Mouse (Mus musculus): ENCODE measurements around the gene Rbm39.
"Not testable (repeated sequence)": the region's sequence is repeated elsewhere in the genome, so short reads cannot be mapped to it uniquely, and the experiment has no call there.

Rbm39 gene

DNA sequence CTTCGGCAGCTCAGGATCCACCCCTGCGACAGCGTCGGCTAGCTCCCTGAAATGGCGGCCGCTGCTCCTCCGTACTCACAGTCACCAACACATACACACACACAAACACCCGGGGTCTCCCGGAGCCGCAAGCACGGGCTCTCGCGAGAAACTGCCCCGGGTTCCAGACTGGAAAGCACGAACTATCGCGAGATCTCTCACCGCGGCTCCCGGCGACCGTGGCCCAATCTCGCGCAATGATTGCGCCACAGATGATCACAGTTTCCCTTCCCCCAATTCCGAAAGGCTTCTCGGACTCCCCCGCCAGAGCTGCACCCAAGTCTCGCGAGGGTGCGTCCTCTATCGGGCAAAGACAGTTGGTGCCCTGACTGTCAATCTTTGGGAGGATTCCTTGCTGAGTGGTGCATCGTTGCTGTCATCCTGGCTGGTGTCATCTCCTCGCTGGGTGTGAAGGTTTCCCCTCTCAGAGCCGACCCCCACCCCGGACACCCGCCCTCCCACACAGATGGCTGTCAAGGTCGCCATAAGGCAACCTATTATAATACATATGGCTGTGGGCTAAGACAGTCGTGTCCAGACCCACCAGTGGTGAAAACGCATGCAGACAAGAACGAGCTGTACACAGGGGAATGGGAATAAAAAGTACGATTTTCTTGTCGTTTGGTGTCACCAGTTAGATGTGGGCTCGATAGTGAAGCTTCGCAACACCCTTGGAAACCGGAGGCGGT lies at the start of gene Rbm39:
Gene Rbm39, minus strand, starts transcription at position 145 of the 728 bp plus-strand sequence.
- DNase-seq (ENCODE audit: low spot score in 2 of 2): peak; percentile 100

DNA sequence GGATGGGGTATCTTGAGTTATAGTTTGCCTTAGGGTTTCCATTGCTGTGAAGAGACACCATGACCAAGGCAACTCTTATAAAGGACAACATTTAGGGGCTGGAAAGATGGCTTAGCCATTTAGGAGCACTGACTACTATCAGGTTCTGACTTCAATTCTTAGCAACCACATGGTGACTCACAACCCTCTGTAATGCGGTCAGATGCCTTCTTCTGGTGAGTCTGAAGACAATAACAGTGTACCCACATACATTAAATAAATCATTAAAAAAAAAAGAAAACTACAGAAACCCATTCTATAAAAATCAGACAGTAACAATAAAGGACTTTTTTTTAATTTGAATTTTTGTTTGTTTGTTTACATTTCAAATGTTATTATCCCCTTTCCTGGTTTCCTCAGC lies 49.1 kb upstream of the Rbm39 start:
- DNase-seq (ENCODE audit: low spot score in 2 of 2): no peak

DNA sequence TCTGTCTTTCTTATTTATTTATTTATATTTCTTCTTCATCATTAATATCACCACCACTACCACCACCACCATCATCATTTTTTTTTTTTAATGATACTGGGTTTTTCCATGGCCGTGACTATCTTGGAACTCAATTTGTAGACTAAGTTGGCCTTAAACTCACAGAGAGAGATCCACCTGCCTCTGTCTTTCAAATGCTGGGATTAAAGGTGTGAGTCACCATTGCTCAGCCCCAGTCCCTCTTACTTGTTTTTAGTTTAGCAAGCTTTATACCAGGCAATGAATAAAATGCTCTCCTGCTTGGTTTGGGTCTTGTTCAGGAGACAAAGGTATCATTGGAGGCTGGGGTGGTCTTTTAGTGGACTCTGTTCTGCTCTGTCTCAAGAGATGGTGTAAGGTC lies 47.7 kb upstream of the Rbm39 start:
- DNase-seq (ENCODE audit: low spot score in 2 of 2): no peak

DNA sequence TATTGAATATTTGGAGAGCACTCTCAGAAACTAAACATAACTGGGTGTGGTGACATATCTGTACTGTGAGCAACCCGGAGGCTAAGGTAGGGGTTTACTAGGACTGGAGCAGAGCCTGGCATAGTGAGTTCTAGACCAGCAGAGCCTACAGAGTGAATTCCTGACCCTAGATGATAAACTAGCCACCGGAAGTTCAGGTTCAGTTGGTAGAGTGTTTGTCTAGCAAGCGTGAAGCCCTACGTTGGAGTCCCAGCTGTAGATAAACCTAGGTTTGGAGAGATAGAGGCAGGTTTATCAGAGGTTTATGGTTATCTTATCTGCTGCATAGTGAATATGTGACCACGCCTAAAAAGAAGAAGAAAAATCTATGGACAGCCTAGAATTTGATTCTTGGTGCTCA lies 44.0 kb upstream of the Rbm39 start:
- no peak for DNase-seq (ENCODE audit: low spot score in 2 of 2)

DNA sequence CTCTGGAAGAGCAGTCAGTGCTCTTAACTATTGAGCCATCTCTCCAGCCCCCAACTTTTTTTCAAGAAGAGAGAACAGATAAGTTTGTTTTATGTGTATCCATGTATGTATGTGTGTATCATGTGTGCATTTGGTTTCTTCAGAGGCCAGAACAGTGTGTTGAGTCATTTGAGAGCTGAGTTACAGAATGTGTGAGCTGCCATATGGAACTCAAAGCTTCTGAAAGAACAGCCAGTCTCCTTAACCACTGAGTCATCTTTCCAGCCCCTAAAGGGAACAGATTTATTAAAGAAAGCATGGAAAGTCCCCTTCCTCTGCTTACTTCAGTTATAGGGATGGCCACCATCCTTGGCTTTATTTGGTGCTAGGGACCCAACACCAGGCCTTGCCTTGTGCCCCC lies 42.1 kb upstream of the Rbm39 start:
- no peak for DNase-seq (ENCODE audit: low spot score in 2 of 2)

DNA sequence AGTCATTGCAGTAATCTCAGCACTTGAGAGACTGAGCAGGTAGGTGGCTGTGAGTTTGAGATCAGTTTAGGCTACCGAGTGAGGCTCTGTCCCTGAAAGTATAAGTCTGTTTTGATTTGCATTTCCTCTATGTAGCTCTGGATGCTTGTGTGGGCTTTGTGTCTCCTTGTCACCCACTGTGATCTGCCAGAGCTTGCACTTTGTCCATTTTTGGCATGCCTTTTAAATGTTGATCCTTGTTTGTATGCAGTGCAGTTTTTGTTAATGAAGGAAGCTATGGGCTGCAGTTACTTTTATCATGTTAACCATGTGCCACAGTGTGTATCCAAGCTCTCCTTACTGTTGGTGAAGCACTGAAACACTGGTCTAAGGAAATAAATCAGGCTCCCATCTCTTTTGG lies 37.7 kb upstream of the Rbm39 start:
- no peak for DNase-seq (ENCODE audit: low spot score in 2 of 2)

- DNase-seq (ENCODE audit: low spot score in 2 of 2): no peak
These were observed 23.9 kb upstream of the Rbm39 start for GRCm38 (mm10) chr2:156203917-156204316.

GRCm38 (mm10) chr2:156202848-156203437 lies 22.9 kb upstream of the Rbm39 start:
- DNase-seq (ENCODE audit: low spot score in 2 of 2): peak; percentile 34 to 48

GRCm38 (mm10) chr2:156201486-156201885 lies 21.4 kb upstream of the Rbm39 start:
- DNase-seq (ENCODE audit: low spot score in 2 of 2): no peak

- DNase-seq (ENCODE audit: low spot score in 2 of 2): no peak
These were observed 19.9 kb upstream of the Rbm39 start for GRCm38 (mm10) chr2:156199944-156200343.

GRCm38 (mm10) chr2:156197129-156197911 lies 17.3 kb upstream of the Rbm39 start:
- no peak for DNase-seq (ENCODE audit: low spot score in 2 of 2)

- peak; percentile 95 to 98 for DNase-seq (ENCODE audit: low spot score in 2 of 2)
These were observed 16.5 kb upstream of the Rbm39 start, which contains the start of gene Phf20 for GRCm38 (mm10) chr2:156196302-156197128. Gene Phf20 (plus strand): TSS chr2:156196466.

DNA sequence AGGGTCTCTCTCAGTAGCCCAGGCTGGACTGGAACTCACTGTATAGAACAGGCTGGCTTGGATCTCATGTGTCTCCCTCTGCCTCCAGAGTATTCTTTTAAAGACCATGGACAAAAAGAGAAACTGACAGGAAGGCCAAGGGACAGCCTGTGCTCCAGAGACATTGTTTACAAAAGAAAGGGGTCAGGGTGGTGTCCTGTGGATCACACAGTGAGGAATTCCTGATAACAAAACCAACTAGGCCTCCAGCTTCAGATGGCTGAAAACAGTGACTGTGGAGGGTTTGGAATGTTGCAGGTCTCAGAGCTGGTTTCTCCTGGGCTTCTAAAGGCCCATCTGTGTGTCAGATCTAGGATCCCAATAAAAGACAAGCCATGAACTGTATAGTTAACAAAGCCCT lies 14.5 kb upstream of the Rbm39 start:
- no peak for DNase-seq (ENCODE audit: low spot score in 2 of 2)

DNA sequence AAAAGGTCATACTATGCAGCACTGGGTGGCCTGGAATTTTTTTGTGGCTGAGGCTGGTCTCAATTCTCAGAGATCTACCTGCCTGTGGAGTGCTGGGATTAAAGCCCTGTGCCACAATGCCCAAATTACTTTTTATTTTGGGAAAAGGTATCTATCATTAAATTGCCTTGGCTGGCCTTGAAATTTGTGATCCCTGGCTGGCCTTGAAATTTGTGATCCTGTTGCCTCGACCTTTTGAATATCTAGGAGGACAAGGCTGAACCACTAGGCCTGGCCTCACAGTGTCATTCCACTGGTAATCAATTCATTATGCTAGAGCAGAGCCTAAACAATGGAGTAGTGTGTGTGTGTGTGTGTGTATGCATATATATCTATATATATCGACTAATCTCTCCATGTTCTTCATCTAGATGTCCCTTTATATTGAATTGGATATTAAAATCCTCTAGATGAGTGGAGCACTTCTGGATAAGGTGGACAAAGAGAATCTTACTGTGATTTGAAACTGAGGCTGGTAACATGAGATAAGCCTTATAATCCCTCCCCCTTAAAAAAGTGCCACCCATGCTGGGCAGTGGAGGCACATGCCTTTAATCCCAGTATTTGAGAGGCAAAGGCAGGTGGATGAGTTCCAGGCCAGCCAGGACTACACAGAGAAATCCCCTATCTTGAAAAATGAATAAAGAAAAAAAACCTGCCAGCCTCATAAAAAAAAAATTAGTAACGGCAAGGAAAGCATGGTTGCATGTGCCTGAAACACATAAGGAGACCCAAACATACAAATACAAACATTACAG lies 13.2 kb upstream of the Rbm39 start:
- no peak for DNase-seq (ENCODE audit: low spot score in 2 of 2)

DNA sequence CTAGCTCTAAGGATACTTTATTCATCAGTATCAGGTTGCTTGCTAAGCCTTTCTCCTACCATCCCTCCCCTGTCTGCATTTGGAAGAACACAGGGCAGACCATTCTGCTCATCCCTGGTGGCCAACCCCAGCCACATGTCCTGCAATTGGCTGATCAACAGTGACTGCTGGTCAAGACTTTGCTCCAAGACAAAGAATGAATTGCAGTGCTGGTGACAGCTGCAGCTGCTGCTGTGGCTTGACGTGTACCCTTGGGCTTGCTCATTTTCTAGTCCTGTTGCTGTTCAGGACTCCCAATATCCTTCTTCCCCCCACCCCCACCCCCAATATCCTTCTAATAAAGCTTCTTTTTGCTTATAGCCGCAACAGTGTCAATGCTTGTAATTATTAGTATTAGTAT lies 12.0 kb upstream of the Rbm39 start:
- no peak for DNase-seq (ENCODE audit: low spot score in 2 of 2)

DNA sequence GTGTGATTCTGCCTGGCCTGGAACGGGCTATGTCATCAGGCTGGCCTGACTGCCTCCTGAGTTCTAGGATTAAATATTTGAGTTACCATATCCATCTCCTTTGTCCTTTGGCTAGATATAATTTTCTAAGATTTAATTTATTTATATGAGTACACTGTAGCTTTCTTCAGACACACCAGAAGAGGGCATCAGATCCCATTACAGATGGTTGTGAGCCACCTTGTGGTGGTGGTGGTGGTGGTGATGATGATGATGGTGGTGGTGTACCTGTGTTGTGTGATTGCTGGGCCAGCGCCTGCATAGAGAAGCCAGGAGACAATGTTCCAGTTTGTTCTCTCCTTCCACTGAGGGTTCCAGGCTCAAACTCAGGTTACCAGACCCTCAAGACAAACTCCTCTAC lies 11.5 kb upstream of the Rbm39 start:
- no peak for DNase-seq (ENCODE audit: low spot score in 2 of 2)

- no peak for DNase-seq (ENCODE audit: low spot score in 2 of 2)
These were observed 10.2 kb upstream of the Rbm39 start for GRCm38 (mm10) chr2:156190004-156190896.

GRCm38 (mm10) chr2:156189241-156189640 lies 9.2 kb upstream of the Rbm39 start:
- DNase-seq (ENCODE audit: low spot score in 2 of 2): not testable (repeated sequence)

GRCm38 (mm10) chr2:156181592-156181991 lies 1.6 kb upstream of the Rbm39 start:
- DNase-seq (ENCODE audit: low spot score in 2 of 2): no peak
